In genomic region chr13:56240012-56240770, GRCm38 (mm10) we compare ENCODE assay signal across 34 mouse cellular contexts. TPM values are rescaled to one million over a fixed set of nuclear protein-coding genes. Genes with fewer than 3 reads are reported as not detected.
DNase-seq lines count a peak whose midpoint lies in the region; ATAC-seq lines count a peak whose summit lies in the region.
"Had no signal": no experiment of that assay in that cellular context is flagged by ENCODE, and none has a peak within 500 bp of the region (broad histone marks: within the 10 kb centered on the region; RNA-seq: fewer than 3 reads in every experiment).

No protein-coding gene starts in this region.

- DNase-seq in hindbrain, embryonic 10.5 days (ENCODE audit: low spot score), result peak; percentile 13
- DNase-seq in midbrain, embryonic 14.5 days, result peak; percentile 83
- no peak for DNase-seq in midbrain, embryonic 10.5 days (ENCODE audit: low spot score)
- peak; percentile 39 for DNase-seq in lung, postnatal 36 days
- peak; percentile 51 for DNase-seq in retina, postnatal 7 days (ENCODE audit: low read depth, low spot score)
- DNase-seq in gastrocnemius, postnatal 25 days, result no peak
- DNase-seq: adrenal gland, postnatal 14 days; cerebellum, adult 11-12 months; cerebellum, postnatal 14 days; heart, postnatal 10 days; kidney, adult 8-10 months; kidney, postnatal 10 days; layer of hippocampus, adult 9-11 months; liver; right cerebral cortex, postnatal 25 days; thymus, postnatal 14 days had no signal

- no peak overlapping the region for H3K4me2 ChIP-seq in hindbrain, embryonic 16.5 days (ENCODE audit: low read length)
- H3K4me2 ChIP-seq in midbrain, embryonic 14.5 days (ENCODE audit: low read length), result no peak overlapping the region
- H3K4me2 ChIP-seq: forebrain, embryonic 15.5 days; heart, embryonic 13.5 days; lung, embryonic 15.5 days; midbrain, embryonic 13.5 days; neural tube, embryonic 12.5 days had no signal

- H3K36me3 ChIP-seq in hindbrain, embryonic 10.5 days, result no peaks in the 10 kb centered on the region
- H3K36me3 ChIP-seq in hindbrain, embryonic 16.5 days (ENCODE audit: control insufficient read depth, insufficient read depth, low read length), result no peaks in the 10 kb centered on the region
- H3K36me3 ChIP-seq in midbrain, embryonic 14.5 days (ENCODE audit: control insufficient read depth, insufficient read depth, low read length), result no peaks in the 10 kb centered on the region
- no peaks in the 10 kb centered on the region for H3K36me3 ChIP-seq in midbrain, embryonic 10.5 days
- H3K36me3 ChIP-seq: forebrain, embryonic 15.5 days; heart, embryonic 13.5 days; lung, embryonic 15.5 days; midbrain, embryonic 13.5 days; neural tube, embryonic 12.5 days had no signal

- peaks cover 93% of the 10 kb centered on the region for H3K27me3 ChIP-seq in hindbrain, embryonic 10.5 days (ENCODE audit: insufficient read depth, poor library complexity, severe bottlenecking)
- peaks cover 32% of the 10 kb centered on the region for H3K27me3 ChIP-seq in hindbrain, embryonic 16.5 days (replicated peaks; ENCODE audit: control insufficient read depth, insufficient read depth, low read length)
- H3K27me3 ChIP-seq in midbrain, embryonic 14.5 days (ENCODE audit: control insufficient read depth, insufficient read depth, low read length), result peaks cover 29% of the 10 kb centered on the region
- H3K27me3 ChIP-seq in midbrain, embryonic 10.5 days (ENCODE audit: low read depth, poor library complexity, severe bottlenecking), result peaks cover 96% of the 10 kb centered on the region

- no peak overlapping the region for H3K27ac ChIP-seq in hindbrain, embryonic 10.5 days
- H3K27ac ChIP-seq in hindbrain, embryonic 16.5 days (ENCODE audit: low read depth, low read length), result no peak overlapping the region
- H3K27ac ChIP-seq in midbrain, embryonic 14.5 days (replicated peaks; ENCODE audit: low read depth, low read length), result no peak overlapping the region
- no peak overlapping the region for H3K27ac ChIP-seq in midbrain, embryonic 10.5 days (replicated peaks)
- H3K27ac ChIP-seq: forebrain, embryonic 15.5 days; heart, embryonic 13.5 days; liver, embryonic 14.5 days; lung, embryonic 15.5 days; midbrain, embryonic 13.5 days; neural tube, embryonic 12.5 days had no signal

- ATAC-seq in hindbrain, embryonic 16.5 days, result no peak
- no peak for ATAC-seq in midbrain, embryonic 14.5 days (ENCODE audit: low FRiP score, low TSS enrichment)
- ATAC-seq: CD4-positive, CD25-positive, alpha-beta regulatory T cell, adult 4 months; forebrain, embryonic 15.5 days; intestine, embryonic 16.5 days; midbrain, embryonic 13.5 days had no signal

- peaks cover 6% of the 10 kb centered on the region for H3K9me3 ChIP-seq in hindbrain, embryonic 10.5 days
- H3K9me3 ChIP-seq in hindbrain, embryonic 16.5 days (ENCODE audit: control insufficient read depth, low read length), result no peaks in the 10 kb centered on the region
- H3K9me3 ChIP-seq in midbrain, embryonic 14.5 days (ENCODE audit: control insufficient read depth, low read length), result no peaks in the 10 kb centered on the region
- H3K9me3 ChIP-seq in midbrain, embryonic 10.5 days (replicated peaks), result peaks cover 13% of the 10 kb centered on the region
- H3K9me3 ChIP-seq: forebrain, embryonic 15.5 days; lung, embryonic 15.5 days; neural tube, embryonic 12.5 days had no signal

- no peak overlapping the region for H3K9ac ChIP-seq in hindbrain, embryonic 16.5 days (ENCODE audit: low read depth, low read length)
- no peak overlapping the region for H3K9ac ChIP-seq in midbrain, embryonic 14.5 days (replicated peaks; ENCODE audit: low read length)
- H3K9ac ChIP-seq: forebrain, embryonic 15.5 days; heart, embryonic 13.5 days; liver, embryonic 14.5 days; lung, embryonic 15.5 days; midbrain, embryonic 13.5 days; neural tube, embryonic 12.5 days had no signal

- peaks cover 17% of the 10 kb centered on the region for H3K4me1 ChIP-seq in hindbrain, embryonic 10.5 days (replicated peaks)
- H3K4me1 ChIP-seq in hindbrain, embryonic 16.5 days (ENCODE audit: control insufficient read depth, insufficient read depth, low read depth, low read length), result no peaks in the 10 kb centered on the region
- H3K4me1 ChIP-seq in midbrain, embryonic 14.5 days (ENCODE audit: control insufficient read depth, insufficient read depth, low read length), result 0 out of 2 replicates have a peak, but pooled peaks cover 3% of the 10 kb centered on the region
- peaks cover 31% of the 10 kb centered on the region for H3K4me1 ChIP-seq in midbrain, embryonic 10.5 days
- H3K4me1 ChIP-seq: neural tube, embryonic 12.5 days had no signal

- 74% methylated on average over 16 of the region's 16 CpGs for WGBS in hindbrain, embryonic 10.5 days
- WGBS in hindbrain, embryonic 16.5 days, result 53% methylated on average over 16 of the region's 16 CpGs
- WGBS in midbrain, embryonic 14.5 days, result 33% methylated on average over 16 of the region's 16 CpGs
- WGBS in midbrain, embryonic 10.5 days, result 51% methylated on average over 16 of the region's 16 CpGs

- H3K4me3 ChIP-seq in hindbrain, embryonic 10.5 days, result no peak overlapping the region
- H3K4me3 ChIP-seq in hindbrain, embryonic 16.5 days (ENCODE audit: low read length), result no peak overlapping the region
- no peak overlapping the region for H3K4me3 ChIP-seq in midbrain, embryonic 14.5 days (replicated peaks; ENCODE audit: low read depth, low read length)
- H3K4me3 ChIP-seq in midbrain, embryonic 10.5 days, result no peak overlapping the region
- H3K4me3 ChIP-seq: forebrain, embryonic 15.5 days; heart, embryonic 13.5 days; lung, embryonic 15.5 days; midbrain, embryonic 13.5 days; neural tube, embryonic 12.5 days had no signal

RNA-seq across cellular contexts. Expression of gene Neurog1, which starts 11.8 kb away (rescaled TPM):
- polyA plus RNA-seq in hindbrain, embryonic 10.5 days (2016; fragmentation: Nextera tagmentation; extraction: Ambion mirVana), result 28.4 and 33.7 TPM in 2 replicates
- polyA plus RNA-seq in hindbrain, embryonic 16.5 days (2015; fragmentation: Nextera tagmentation; extraction: Ambion mirVana), result 0.11 and 1.0 TPM in 2 replicates
- 3.6 and 8.9 TPM in 2 replicates for polyA plus RNA-seq in midbrain, embryonic 14.5 days (2014; fragmentation: Nextera tagmentation; extraction: Ambion mirVana)
- 33.7 and 34.4 TPM in 2 replicates for polyA plus RNA-seq in midbrain, embryonic 10.5 days (2016; fragmentation: Nextera tagmentation; extraction: Ambion mirVana)
- total RNA-seq in gastrocnemius, postnatal 25 days (2021), result not detected
- total RNA-seq: adrenal gland, postnatal 14 days; gastrocnemius, adult 18-20 months; gastrocnemius, postnatal 4 days; heart, adult 8-10 months; heart, postnatal 10 days; hematopoietic stem cell, adult 5-6 weeks; left cerebral cortex, postnatal 14 days; megakaryocyte, adult 5-6 weeks had no signal
- polyA plus RNA-seq: CD4-positive, CD25-positive, alpha-beta regulatory T cell, adult 4 months; heart, embryonic 13.5 days; intestine, embryonic 16.5 days; limb, embryonic 11.5 days; liver, embryonic 14.5 days; lung, embryonic 15.5 days; stomach, embryonic 16.5 days; urinary bladder, adult 2 months had no signal

RNA-seq across cellular contexts. Expression of gene Cxcl14, which starts 56.2 kb away (rescaled TPM):
- 6.1 and 12.5 TPM in 2 replicates for polyA plus RNA-seq in hindbrain, embryonic 10.5 days (2016; fragmentation: Nextera tagmentation; extraction: Ambion mirVana)
- 7.8 and 10.2 TPM in 2 replicates for polyA plus RNA-seq in hindbrain, embryonic 16.5 days (2015; fragmentation: Nextera tagmentation; extraction: Ambion mirVana)
- 10.2 and 11.2 TPM in 2 replicates for polyA plus RNA-seq in midbrain, embryonic 14.5 days (2014; fragmentation: Nextera tagmentation; extraction: Ambion mirVana)
- 5.4 and 9.3 TPM in 2 replicates for polyA plus RNA-seq in midbrain, embryonic 10.5 days (2016; fragmentation: Nextera tagmentation; extraction: Ambion mirVana)
- 10 to 100 TPM; 18.8 to 34.8 TPM for total RNA-seq in gastrocnemius, postnatal 25 days (2021)
- polyA plus RNA-seq: CD4-positive, CD25-positive, alpha-beta regulatory T cell, adult 4 months had no signal

Comparison
In these comparisons a context has a peak if more than half of its experiments do, and no peak if none do; other contexts are left out.
1. DNase-seq: peak in hindbrain, embryonic 10.5 days (single experiment), midbrain, embryonic 14.5 days (single experiment), lung, postnatal 36 days (single experiment) and retina, postnatal 7 days (single experiment); none in midbrain, embryonic 10.5 days (single experiment) and gastrocnemius, postnatal 25 days (single experiment).